Mouse (Mus musculus): ENCODE data around the gene Mpzl1.

Mpzl1 gene

DNA sequence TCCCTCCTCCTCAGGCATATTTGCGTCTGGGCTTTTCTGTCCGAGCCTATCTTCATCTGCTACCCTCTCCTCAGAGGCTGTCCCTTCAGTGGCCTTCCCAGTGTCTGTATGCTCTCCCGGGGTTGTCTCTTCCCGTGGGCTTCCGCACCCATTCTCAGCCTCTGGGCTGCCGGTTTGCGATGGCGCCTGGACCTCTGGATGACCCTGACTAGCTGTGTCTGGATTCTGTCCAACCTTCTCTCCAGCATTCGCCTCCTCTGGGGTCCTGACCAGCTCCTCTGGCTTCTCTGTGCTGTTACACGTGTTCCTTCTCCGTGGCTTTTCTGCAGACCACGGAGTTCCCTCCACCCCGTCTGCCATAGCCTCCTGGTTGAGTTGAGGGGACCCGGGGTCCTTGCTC lies 21.1 kb upstream of the Mpzl1 start:
- no peak for DNase-seq (ENCODE audit: low spot score in 2 of 2)

DNA sequence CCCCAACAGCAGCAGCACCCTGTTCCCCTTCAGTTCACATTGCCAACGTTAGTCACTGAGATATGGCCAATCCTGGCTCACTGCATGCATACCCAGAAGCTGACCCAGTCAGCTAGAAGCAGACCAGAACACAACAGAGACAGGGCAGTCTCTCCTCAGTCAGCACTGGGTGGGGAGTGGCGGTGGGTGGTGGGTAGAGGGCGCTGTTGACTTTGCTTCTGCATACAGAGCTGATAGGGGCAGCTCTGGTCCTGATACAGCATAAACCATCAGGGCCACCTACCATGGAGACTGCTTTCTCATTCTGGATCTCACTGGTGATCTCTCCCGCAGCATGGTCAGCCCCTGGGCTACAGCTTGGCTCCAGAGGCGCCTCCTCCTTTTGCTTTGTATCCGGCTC lies 20.7 kb upstream of the Mpzl1 start:
- DNase-seq (ENCODE audit: low spot score in 2 of 2) = peak; percentile 23 to 67

DNA sequence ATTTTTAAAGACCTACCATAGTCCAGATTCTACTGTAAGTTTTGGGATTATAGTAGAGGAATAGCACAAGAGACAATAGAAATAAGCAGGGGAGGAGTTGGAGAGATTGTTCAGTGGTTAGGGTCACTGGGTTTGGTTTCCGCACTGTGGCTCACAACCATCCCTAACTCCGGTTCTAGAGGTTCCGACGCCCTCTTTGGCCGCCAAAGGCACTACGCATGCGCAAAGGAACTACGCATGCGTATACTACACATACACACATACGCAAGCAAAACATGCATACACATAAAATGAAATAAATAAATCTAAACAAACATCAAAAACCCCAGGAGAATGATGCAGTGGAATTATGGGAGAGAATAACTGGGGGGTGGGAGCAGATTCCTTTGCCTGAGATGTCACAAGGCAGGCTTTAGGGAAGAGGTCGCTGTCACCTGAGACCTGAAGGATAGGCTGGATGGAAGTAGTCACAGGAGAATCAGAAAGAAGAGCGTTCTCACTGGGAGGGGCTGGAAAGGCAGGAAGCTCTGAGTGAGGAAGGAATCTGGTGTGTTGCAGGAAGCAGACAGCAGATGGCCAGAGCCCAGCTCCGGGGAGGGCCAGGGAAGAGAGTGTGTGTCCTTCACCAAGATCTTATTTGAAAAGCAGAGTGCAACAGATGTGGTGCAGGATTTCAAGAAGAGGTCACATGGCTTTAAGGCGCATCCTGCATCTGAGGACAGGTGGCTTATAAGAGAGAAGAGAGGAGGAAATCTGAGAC lies 19.0 kb upstream of the Mpzl1 start:
- no peak for DNase-seq (ENCODE audit: low spot score in 2 of 2)

DNA sequence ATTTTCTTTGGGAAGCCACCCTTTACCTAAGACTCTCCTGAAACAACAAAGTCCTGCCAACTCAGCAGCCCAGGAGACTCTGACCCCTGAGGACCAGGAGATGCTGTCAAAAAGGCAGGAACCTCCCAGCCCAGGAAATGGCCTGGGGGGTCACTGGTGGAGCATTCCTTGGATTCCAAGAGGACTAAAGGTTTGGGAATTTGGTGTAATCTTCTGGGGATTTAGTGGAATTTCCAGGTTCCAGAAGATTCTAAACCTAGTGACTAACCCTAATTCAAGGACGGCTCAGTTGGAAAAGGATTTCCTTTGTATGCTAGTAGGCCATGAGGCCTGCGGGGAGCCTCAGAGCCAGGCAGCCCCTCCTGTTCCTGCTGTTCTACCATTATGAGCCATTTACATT lies 18.2 kb upstream of the Mpzl1 start:
- DNase-seq (ENCODE audit: low spot score in 2 of 2) = no peak

DNA sequence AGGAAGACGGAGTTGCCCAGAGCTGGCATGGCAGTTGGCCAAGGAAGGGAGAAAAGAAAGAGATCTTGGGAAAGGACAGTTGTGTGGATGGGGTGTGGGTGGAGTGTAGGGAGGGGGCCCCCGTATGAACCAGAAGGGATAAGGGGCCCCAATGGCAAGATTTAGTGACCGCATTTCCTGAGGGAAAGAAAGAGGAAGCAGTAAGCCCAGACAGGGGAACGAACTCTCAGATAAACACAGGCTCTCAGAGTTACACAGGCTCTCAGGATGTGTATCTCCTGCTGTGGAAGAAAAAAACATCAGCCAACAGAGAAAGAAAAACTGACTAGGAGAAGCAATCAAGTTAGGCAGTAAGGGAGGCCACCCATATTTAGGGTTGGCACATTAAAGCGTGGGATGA lies 16.8 kb upstream of the Mpzl1 start:
- DNase-seq (ENCODE audit: low spot score in 2 of 2) = no peak

DNA sequence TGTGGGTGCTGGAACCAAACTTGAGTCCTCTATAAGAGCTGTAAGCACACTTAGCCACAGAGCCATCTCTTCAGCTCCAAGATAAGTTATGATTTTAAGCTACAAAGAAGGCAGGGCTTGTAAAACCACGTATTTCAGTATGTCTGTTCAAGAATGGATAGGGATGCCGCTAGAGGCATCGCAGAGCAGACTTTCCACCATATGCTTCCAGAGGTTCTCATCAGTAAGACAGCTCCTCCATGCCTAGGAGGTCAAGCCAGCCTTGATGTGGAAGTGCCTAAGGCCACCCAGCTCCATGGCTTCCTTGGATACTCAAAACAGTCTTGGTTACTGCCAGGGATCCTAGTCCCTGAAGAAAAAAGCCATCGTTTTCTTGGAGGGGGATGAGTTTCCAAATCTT lies 10.8 kb upstream of the Mpzl1 start:
- no peak for DNase-seq (ENCODE audit: low spot score in 2 of 2)

DNA sequence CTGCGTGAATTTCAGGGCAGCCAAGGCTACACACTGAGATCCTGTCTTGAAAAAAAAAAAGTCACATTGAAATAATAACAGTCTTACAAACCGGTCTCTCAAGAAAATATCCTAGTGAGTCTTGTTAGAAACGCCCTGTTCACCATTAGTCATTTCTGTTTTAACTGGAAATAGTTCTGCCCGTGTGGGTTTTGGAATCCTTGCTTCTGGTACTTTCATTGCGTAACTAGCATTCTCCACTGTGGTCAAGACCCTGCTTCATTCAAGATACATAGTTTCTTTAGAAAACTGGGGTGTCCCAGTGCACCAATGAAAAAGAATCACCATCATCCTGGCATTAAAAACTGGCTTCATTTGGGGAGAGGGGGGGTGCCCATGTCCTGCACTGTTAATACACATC lies 9.4 kb upstream of the Mpzl1 start:
- DNase-seq (ENCODE audit: low spot score in 2 of 2) = no peak

DNA sequence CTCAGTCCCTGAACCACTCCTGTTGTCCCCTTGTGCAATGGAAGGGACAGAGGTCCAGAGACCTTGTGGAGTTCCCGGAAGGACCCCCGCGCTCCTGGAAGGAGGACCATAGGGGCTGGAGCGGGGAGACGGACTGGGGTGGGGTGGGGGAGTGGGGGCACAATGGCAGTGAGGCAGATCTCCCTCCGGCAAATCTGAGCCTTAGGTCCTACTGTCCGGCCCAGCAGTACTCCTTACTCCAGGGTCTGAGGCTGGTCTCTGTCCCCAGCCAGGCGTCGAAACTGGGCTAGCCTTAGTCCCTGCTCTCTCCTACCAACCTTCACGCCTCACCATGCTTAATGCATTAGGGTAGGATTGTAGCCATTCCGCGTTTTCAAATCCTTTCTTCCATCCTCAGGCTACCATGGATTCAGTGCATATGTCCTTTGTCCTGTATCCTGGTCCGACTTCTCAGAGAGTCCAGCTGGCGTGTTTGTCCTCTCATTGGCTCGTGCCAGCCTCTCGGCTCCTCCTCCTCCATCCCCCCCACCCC lies 8.5 kb upstream of the Mpzl1 start:
- no peak for DNase-seq (ENCODE audit: low spot score in 2 of 2)

DNA sequence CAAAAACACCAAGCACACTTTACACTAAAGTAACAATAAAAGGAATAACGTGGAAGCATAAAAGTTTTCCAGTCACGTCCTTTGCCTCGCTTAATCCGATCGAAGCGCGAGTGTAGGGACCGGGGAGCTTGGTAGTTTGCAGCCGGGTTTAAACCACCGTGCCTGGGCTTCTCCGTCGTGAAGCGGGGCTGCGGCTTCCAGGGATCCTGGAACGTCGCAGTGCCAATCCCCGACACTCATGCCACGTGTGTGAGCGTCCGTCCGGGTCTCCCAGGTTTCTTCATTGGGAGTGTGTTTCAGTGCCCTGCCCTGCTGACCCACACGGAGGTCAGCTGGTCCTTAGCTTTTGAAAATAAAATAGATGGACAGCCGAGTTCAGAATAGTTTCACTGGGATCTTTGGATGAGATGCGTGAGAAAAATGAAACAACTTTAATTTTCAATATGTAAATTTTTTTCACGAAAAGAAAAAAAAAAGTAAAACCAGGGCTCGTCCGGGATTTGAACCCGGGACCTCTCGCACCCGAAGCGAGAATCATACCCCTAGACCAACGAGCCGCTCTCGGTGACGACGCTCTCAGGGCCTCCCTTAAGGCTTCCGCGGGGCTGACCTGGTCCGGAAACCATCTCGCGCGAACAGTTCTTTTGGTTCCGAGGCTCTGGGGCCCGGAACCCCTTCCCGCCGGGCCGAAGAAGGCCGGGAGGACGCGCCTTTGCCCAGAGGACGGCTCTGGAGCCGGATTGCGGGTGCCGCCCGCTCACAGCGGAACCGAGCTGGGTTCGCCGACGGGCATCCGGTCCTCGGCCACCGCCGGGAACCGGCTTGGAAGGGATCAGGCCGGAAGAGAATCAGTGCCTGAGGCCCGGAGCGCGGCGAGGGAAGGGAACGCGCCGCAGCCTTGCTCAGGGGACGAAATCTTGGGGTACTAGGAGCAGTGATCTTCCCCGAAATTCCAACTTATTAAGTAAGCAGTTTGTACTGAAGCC lies 7.7 kb upstream of the Mpzl1 start:
- DNase-seq (ENCODE audit: low spot score in 2 of 2) = peak; percentile 75 to 86

DNA sequence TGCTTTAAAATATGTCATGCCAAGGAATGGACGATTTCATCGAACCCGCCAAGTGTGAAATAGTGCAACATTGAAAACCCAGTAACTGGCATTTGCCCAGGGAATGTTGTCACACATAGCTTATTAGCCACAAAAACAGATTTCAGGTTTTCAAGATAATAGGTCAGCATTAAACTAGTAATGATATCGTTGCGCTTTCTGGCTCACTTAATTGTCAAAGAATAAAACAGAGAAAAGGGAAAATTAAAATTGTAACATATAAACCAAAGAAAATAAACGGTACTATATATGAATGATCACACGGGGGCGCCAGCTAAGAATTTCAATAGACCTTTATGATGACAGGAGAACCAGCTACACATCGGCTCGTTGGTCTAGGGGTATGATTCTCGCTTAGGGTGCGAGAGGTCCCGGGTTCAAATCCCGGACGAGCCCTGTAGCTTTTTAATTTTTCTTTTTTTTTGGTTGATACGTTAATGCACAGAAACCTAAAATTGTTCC lies 7.0 kb upstream of the Mpzl1 start:
- peak; percentile 61 to 76 for DNase-seq (ENCODE audit: low spot score in 2 of 2)

DNA sequence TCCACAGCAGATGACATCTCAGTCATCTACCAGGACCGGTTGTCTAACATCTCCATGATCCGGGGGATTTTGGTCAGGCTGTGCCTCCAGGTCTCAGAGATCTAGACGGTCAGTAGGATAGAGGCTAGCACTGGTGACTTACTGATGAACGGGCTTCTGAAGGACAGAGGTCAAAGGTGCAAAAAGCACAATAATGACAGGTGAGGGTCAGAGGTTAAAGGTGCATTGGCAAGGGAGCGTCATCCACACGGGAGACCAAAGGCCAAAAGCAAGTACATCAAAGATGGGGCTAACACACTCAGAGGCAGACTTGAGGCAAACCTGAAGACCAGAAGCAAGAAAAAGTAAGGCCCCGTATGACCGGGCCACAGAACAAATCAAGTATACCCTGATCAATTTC lies 2.0 kb upstream of the Mpzl1 start:
- no peak for DNase-seq (ENCODE audit: low spot score in 2 of 2)

DNA sequence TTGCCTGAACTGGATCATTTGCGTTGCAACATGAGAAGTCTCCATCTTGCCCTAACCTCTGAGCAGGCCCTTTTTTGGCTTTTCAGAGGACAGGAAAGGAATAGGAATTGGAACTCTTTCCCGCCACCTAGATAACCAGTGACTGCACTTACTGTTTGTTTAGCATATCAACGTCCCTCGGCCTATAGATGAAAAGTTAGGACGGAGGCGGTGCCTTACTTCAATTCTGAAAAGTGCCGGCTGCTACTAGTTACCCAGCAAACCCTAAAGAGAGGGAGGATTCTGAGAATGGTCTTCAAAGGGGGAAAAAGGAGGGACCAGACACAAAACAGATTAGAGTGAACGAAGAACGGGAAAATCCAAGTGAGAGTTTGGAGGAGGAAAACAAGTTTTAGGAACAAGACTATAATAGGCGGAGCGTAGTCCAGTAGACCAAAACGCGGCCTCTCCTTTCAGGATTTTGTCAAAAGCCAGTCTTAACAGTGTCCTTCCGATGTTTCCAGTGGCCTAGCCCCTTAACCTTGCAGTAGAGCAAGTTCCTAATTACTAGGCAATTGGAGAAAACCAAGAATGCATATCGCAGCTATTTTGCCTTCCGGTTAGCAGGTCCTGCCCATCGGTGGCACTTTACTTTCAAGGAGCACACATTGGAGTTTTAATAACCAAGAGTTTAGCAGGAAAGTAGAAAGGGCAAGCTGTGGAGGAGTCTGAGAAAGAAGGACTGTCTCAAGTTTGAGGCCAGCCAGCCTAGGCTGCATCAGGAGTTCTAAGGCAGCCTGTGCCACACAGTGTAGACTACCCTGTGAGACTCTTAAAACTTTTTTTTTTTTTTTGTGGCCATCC lies 938 bp upstream of the Mpzl1 start:
- DNase-seq (ENCODE audit: low spot score in 2 of 2) = no peak

DNA sequence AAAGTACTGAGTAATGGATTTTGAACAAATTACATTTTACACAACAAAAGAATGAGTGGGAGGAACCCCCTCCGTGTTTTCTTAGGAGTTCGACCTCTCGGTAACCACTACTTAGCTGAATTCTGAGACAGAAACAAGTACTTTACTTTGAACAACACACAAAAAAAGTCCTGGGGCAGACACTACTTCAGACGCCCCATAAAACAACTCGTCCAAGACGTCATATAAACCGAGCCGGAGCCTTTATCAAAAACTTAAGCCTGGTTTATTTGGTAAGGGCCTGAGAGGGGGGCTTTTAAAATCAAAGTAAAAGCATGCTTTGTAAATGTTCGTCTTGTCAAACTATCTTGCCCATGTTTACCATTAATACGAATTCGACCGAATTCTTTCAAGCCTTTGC lies 993 bp downstream of the Mpzl1 start:
- DNase-seq (ENCODE audit: low spot score in 2 of 2) = no peak

DNA sequence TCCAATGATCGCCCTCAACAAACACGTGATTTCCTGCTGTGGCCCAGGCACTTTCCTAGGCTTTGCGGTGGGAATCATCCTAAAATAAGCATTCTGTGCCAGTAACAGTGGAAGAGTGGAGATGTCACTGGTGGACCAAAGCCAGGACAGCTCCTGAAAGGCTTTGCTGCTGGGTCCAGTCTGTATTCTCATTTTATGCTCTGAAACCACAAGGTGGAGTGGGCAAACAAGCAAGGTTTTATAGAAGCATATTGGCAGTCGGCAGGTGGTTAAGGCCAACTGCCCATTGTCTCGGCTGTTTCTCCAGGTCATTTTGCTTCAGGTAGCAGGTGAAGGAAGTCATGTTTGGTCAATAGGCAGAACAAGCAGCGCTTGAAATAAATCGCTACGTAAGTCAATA lies 3.2 kb downstream of the Mpzl1 start:
- DNase-seq (ENCODE audit: low spot score in 2 of 2) = no peak

DNA sequence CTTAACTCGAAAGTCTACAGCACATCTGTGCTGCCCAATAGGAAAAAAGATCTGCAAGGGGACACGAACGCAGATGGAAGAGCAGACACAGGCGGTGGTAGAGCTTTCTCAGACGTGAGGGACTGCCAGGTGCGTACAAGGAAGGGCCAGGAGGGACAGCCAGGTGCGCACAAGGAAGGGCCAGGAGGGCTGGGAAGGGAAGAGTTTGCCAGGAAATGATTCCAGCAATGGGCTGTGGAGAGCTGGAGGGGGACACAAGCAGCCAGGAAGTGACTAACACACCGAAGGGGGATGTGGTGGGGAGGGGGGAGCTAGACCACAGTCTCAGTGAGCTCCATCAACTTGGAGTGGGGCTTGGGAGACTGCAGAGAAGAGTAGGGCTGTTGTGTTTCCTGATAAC lies 4.4 kb downstream of the Mpzl1 start:
- no peak for DNase-seq (ENCODE audit: low spot score in 2 of 2)

DNA sequence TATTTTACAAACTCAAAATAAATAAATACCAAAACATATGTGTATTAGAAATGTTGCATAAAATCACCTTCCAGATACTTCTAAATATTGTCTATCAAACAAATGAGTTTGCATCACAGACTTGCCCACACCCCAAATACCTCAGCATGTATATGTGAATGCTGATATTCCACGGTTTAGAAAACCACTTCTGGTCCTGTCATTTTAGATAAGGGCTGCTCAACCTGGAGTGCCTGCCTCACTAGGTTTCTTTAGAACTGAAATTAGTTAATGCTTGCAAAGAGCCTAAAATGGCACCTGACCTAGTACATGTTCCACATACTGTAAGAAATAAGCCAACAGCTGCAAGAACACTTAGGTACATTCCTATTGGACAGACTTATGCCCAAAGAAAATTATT lies 5.7 kb downstream of the Mpzl1 start:
- DNase-seq (ENCODE audit: low spot score in 2 of 2) = no peak

DNA sequence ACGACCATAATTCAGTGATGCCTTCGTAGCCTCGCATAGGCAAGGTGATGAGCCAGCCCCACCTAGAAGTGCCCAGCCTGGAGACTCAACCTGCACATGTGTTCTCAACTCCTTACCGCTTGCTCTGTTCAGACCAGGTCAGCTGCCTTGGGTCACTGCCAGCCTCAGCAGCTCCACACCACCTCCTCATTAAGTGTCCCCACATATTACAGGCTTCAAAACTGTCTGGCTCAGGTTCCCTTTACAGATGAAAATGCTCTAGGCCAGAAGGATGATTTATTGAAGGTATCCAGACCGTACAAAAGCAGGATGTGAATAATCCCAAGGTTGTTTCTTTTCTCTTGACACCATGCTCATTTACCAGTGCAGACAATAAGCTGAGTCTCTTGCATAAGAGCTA lies 8.4 kb downstream of the Mpzl1 start:
- DNase-seq (ENCODE audit: low spot score in 2 of 2) = no peak

DNA sequence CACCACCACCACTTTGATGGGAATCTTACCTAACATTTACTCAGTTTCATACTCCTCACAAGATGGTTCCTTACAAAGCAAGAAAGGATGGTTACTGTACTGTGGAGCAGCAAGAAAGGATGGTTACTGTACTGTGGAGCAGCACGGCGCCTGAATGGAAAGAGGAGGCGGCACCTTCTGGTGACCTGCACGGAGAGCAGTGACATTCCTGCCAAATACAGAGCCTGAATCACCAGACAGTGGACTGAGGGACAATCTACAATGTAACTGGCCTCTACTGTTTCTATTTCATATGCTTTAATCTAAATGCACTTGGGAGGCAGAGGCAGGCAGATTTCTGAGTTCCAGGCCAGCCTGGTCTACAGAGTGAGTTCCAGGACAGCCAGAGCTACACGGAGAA lies 9.3 kb downstream of the Mpzl1 start:
- no peak for DNase-seq (ENCODE audit: low spot score in 2 of 2)

DNA sequence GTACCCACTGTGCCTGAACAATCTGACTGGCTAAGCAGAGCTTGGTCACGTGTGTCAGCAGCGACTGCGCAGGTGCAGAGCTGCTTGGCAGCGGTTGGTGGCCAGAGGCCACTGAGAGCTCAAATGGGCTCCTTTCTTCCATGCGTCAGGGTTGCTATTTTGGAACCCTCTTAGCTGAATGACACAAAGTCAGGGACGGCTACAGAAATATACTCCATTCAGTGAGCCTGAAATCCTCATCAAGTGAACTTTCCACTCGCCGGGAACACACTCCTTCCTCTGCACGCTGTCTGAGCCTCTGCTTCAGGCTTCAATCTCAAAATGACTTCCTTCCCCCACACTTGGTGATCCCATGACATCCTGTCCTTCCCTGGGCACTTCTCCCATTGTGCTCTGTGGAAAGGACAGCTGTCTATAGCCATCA lies 16.1 kb downstream of the Mpzl1 start:
- no peak for DNase-seq (ENCODE audit: low spot score in 2 of 2)

DNA sequence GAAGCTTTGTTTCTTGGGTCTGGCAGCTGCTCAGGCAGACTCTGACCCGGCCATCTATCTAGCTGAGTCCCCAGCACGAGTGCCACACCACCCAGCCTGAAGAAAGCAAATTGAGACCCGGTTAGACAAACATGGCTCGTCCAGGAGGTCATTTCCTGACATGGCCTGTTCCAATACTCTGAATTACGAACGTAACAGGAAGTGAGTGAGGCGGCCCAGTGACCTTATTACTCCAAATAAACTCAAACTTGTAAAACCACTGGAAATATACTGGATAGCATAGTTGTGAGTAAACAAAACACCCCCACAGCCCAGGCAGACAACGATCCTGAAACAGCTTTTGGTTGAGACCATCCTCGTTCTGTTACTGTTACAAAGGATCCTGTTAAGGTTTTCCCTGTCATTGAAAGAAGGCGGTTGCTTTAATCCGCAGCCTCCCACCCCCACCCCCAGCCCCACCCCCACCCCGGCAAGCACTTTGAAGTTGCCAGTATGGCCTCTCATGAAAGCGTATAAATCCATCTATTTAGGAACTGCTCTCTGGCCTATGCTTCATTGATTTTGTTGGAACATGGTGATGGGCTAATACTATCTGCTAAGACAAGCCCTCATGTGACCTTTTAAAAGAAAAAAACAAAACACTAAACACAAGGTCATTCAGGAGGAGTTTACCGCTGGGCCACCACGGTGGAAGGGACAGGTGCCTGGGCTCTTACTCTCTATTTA lies 17.0 kb downstream of the Mpzl1 start:
- no peak for DNase-seq (ENCODE audit: low spot score in 2 of 2)

DNA sequence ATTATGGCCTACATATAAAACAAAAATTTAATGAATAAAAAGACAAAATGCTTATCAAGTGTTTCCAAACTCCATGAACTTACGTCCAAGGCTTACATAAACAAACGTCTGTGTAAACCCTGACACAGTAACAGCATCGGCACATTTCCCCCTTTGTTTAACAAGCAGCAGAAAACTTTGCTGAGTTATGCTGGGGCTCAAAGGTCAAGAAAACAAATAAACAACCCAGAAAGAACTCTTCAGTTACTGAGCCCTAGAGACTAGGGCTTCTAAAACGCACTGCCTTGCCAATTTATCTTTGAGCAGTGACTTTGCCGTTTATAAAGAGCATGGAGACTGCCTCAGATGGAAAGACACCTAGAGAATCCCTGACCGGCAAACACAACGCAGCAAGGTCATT lies 17.7 kb downstream of the Mpzl1 start:
- DNase-seq (ENCODE audit: low spot score in 2 of 2) = no peak
